Mouse (Mus musculus): ENCODE data around the gene Snurf. TPM values are rescaled to one million over a fixed set of nuclear protein-coding genes. Genes with fewer than 3 reads are reported as not detected.

The Snurf gene
- polyA plus RNA-seq (2015; fragmentation: Nextera tagmentation; extraction: Ambion mirVana): 32.4 and 32.9 TPM in 2 replicates

GRCm38 (mm10) chr7:60004606-60005330, at the start of gene Snurf, which contains the start of gene Gm38393:
Gene Snurf (minus strand): TSS chr7:60005049.
Gene Gm38393 (minus strand): TSS chr7:60005064.
- peaks cover 23% of the 10 kb centered on the region for H3K9me3 ChIP-seq
- H3K9ac ChIP-seq: peak within 1 kb of the TSS; percentile 66
- no peaks in the 10 kb centered on the region for H3K4me1 ChIP-seq
- H3K36me3 ChIP-seq: no peaks in the 10 kb centered on the region
- peak within 1 kb of the TSS; percentile 15; the same call in 1 of the 2 replicates for H3K27ac ChIP-seq
- 52% methylated on average over 30 of the region's 30 CpGs for WGBS
- no peaks in the 10 kb centered on the region for H3K27me3 ChIP-seq
- peak within 1 kb of the TSS; percentile 57 for H3K4me3 ChIP-seq
- peak; percentile 59; the same call in 1 of the 2 replicates for ATAC-seq (ENCODE audit: low FRiP score, low read depth)
- H3K4me2 ChIP-seq (replicated peaks): peak within 1 kb of the TSS; percentile 65

- H3K9ac ChIP-seq: no peak overlapping the region
- H3K27ac ChIP-seq: no peak overlapping the region
- H3K4me1 ChIP-seq: no peaks in the 10 kb centered on the region
- no peaks in the 10 kb centered on the region for H3K27me3 ChIP-seq
- no peak overlapping the region for H3K4me2 ChIP-seq (replicated peaks)
- no peaks in the 10 kb centered on the region for H3K9me3 ChIP-seq
- no peak overlapping the region for H3K4me3 ChIP-seq
- ATAC-seq (ENCODE audit: low FRiP score, low read depth): no peak
- WGBS: 80% methylated on average over 6 of the region's 6 CpGs
- no peaks in the 10 kb centered on the region for H3K36me3 ChIP-seq
Measured at GRCm38 (mm10) chr7:60047481-60048201, 42.8 kb upstream of the Snurf start.

GRCm38 (mm10) chr7:60013186-60013585, 8.3 kb upstream of the Snurf start:
- Histone ChIP-seq H3K4me2 (replicated peaks) (no peak overlapping the region), H3K9ac (no peak overlapping the region), H3K27me3 (no peaks in the 10 kb centered on the region), H3K9me3 (no peaks in the 10 kb centered on the region), H3K36me3 (no peaks in the 10 kb centered on the region), H3K4me1 (no peaks in the 10 kb centered on the region), H3K27ac (no peak overlapping the region), H3K4me3 (no peak overlapping the region)
- 58% methylated on average over 3 of the region's 3 CpGs for WGBS
- no peak for ATAC-seq (ENCODE audit: low FRiP score, low read depth)

- ATAC-seq (ENCODE audit: low FRiP score, low read depth): no peak
- H3K27ac ChIP-seq: no peak overlapping the region
- WGBS: 37% methylated on average over 3 of the region's 3 CpGs
- H3K9me3 ChIP-seq: peaks cover 23% of the 10 kb centered on the region
- H3K4me2 ChIP-seq (replicated peaks): no peak overlapping the region
- no peaks in the 10 kb centered on the region for H3K27me3 ChIP-seq
- no peak overlapping the region for H3K9ac ChIP-seq
- no peaks in the 10 kb centered on the region for H3K4me1 ChIP-seq
- H3K4me3 ChIP-seq: no peak overlapping the region
- no peaks in the 10 kb centered on the region for H3K36me3 ChIP-seq
Measured at GRCm38 (mm10) chr7:60007727-60008360, 3.0 kb upstream of the Snurf start.

DNA sequence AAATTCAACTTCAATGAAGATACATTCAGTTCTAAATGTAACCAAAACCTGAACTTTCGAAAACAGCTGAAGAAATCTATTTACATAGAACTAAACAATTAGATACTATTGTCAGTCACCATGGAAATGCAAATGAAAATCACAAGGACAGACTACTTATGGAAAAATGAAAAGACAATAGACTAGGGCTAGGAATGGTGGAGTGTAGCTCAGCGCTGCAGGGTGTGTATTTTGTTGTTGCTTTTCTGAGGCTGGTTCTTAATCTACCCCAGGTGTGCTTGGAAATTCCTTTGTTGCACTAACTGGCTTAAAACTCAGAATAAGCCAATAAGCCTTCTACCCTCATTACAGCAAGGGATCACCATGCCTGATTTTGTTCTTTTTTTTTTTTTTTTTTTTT, 1.4 kb upstream of the Snurf start:
- H3K4me1 ChIP-seq: no peaks in the 10 kb centered on the region
- no peak overlapping the region for H3K4me2 ChIP-seq (replicated peaks)
- ATAC-seq (ENCODE audit: low FRiP score, low read depth): no peak
- no peak overlapping the region for H3K27ac ChIP-seq
- WGBS: 48% methylated on average over 2 of the region's 2 CpGs
- H3K4me3 ChIP-seq: no peak overlapping the region
- no peak overlapping the region for H3K9ac ChIP-seq
- peaks cover 23% of the 10 kb centered on the region for H3K9me3 ChIP-seq
- no peaks in the 10 kb centered on the region for H3K27me3 ChIP-seq
- no peaks in the 10 kb centered on the region for H3K36me3 ChIP-seq

- peak overlapping the region; percentile 66 for H3K9ac ChIP-seq
- WGBS: 50% methylated on average over 22 of the region's 22 CpGs
- H3K4me2 ChIP-seq (replicated peaks): peak overlapping the region; percentile 65
- peaks cover 23% of the 10 kb centered on the region for H3K9me3 ChIP-seq
- ATAC-seq (ENCODE audit: low FRiP score, low read depth): peak; percentile 86
- H3K4me1 ChIP-seq: no peaks in the 10 kb centered on the region
- peak overlapping the region; percentile 15; the same call in 1 of the 2 replicates for H3K27ac ChIP-seq
- no peaks in the 10 kb centered on the region for H3K27me3 ChIP-seq
- peak overlapping the region; percentile 57 for H3K4me3 ChIP-seq
- H3K36me3 ChIP-seq: no peaks in the 10 kb centered on the region
Measured at GRCm38 (mm10) chr7:60003921-60004605, 786 bp downstream of the Snurf start.

GRCm38 (mm10) chr7:60003006-60003865, 1.6 kb downstream of the Snurf start:
- Histone ChIP-seq H3K27me3 (no peaks in the 10 kb centered on the region), H3K4me3 (peak overlapping the region; percentile 57), H3K4me1 (no peaks in the 10 kb centered on the region), H3K9me3 (peaks cover 23% of the 10 kb centered on the region), H3K36me3 (no peaks in the 10 kb centered on the region), H3K9ac (peak overlapping the region; percentile 66; the same call in 1 of the 2 replicates), H3K27ac (no peak overlapping the region), H3K4me2 (replicated peaks) (peak overlapping the region; percentile 65)
- WGBS: 56% methylated on average over 12 of the region's 12 CpGs
- no peak for ATAC-seq (ENCODE audit: low FRiP score, low read depth)

DNA sequence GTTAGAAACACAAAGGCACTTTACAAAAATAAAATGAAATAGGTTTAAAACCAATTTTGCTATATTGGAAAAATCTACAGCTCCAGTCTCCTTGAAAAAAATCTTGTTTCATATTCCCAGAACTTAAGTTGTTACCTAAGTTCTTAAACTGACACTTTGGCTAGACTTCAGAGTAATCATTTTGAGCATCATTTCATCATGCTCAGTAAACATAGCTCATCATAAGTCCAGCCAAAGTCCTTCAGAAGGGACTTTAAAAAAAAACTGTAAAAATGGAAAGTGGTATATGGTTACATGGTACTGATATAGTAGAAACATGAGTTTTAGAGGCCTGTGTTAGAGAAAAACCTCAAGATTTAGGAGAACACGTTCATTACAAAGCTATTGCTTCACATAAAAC, 26.2 kb downstream of the Snurf start:
- H3K9ac ChIP-seq: no peak overlapping the region
- no peaks in the 10 kb centered on the region for H3K27me3 ChIP-seq
- H3K4me2 ChIP-seq (replicated peaks): no peak overlapping the region
- WGBS: 62% methylated on average over 1 of the region's 1 CpGs
- no peak for ATAC-seq (ENCODE audit: low FRiP score, low read depth)
- no peak overlapping the region for H3K4me3 ChIP-seq
- H3K9me3 ChIP-seq: no peaks in the 10 kb centered on the region
- no peaks in the 10 kb centered on the region for H3K4me1 ChIP-seq
- no peak overlapping the region for H3K27ac ChIP-seq
- H3K36me3 ChIP-seq: no peaks in the 10 kb centered on the region; the same call in 1 of the 2 replicates

Other genes with a start within 250 kb of the Snurf start
- gene Gm38393, start within 50 bp of the Snurf start, polyA plus RNA-seq (2015; fragmentation: Nextera tagmentation; extraction: Ambion mirVana): 0.23 and 0.39 TPM in 2 replicates
- 43.0 and 47.3 TPM in 2 replicates for gene Snrpn, start 135.2 kb upstream of the Snurf start, polyA plus RNA-seq (2015; fragmentation: Nextera tagmentation; extraction: Ambion mirVana)